Mouse (Mus musculus): ENCODE data around the gene Lmna.
A peak's percentile ranks its signal among the peaks of the same experiment; 100 is the strongest.

The Lmna gene

DNA sequence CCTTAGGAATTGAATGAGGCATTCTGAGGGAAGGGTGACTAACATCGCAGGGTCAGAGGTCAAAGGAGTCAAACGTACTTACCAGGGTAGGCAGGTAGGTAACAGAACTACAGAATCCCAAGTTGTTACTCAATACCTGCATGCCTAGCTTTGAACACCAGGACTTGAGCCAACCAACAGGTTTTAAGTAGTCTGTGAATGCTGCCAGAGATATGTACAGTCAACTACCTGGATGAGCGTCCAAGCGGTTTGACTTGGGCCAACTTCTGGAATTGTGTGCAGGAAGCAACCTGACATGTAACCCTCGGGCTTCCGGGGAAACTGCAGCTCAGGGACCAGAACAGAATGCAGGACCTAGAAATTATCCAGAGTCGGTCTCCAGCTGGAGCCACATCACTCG is 13.3 kb upstream of the Lmna start:
- DNase-seq (ENCODE audit: extremely low read depth, insufficient read length, low spot score) = no peak

DNA sequence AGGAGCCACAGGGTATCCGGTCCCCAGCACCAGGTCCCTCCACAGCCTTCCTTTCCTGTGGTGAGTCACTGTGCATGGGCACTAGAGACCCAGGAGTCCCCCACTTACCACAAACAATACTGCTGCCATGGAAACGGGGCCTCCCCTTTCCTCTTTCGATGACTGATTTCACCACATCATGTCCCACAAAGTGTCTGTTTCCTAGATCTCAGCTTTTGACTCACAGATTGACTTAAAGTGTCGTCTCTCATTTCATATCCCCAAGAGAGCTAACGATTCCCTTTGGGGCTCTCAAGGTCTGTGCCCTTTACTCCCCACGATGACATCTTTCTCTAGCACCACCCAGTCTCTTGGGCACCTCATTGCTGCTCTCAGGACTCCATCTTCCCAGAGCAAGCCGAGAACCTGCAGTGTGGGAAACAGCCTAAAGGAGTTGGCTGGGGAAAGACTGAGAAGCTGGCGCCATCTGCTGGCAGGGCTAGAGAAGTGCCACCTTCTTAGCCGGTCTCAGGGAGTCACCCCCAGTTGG is 12.1 kb upstream of the Lmna start:
- peak; percentile 67 for DNase-seq (ENCODE audit: extremely low read depth, insufficient read length, low spot score)

DNA sequence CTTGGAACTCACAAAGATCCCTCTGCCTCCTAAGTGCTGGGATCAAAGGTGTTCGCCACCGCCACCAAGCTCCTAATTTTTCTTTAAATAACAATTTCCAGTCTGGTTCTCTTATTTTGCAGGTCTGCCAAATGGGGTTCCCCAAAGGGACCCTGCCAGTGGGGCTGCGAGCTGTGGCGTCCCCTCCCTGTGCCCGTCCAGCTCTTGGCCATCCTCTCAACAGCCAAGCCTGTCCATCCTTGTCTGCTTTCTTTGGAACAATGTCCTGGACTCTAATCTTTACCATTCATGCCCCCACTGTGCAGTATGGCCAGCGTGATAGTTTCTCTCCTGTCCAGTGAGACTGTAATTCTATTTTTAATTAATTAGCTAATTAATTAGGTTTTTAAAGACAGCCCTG is 11.4 kb upstream of the Lmna start:
- no peak for DNase-seq (ENCODE audit: extremely low read depth, insufficient read length, low spot score)

DNA sequence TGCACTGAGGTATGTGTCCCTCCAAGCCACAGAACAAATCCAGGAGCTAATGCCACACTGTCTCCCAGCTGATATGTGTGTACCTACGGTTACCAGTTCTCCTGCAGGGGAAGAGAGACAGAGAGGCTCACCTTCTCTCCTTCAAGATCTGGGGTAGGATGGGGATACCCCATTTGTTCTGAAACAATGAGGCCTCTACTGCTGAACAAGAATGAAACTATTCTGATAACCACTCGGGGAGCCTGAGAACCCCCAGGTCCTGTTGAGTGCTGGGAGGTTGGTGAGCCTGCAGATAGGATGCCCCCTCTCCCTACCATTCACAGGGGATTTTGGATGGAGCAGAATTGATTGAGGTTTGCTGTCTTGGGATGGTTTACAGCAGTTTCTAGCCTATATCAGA is 10.3 kb upstream of the Lmna start:
- no peak for DNase-seq (ENCODE audit: extremely low read depth, insufficient read length, low spot score)

DNA sequence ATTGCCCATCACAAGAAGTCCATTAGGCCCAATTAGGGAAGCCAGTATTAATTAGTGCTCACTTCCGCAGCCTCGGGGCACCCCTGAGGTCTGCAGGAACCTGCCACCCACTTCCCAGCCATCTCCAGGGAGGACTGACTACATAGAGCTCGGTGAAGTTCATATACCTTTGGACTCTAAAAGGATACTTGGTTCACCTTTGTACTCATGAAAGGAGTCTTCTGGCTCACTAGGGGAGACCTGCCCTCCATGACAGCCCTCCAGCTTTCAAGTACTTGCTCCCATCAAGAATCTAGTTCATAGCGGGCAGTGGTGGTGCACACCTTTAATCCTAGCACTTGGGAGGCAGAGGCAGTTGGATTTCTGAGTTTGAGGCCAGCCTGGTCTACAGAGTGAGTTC is 8.7 kb upstream of the Lmna start:
- DNase-seq (ENCODE audit: extremely low read depth, insufficient read length, low spot score) = no peak

DNA sequence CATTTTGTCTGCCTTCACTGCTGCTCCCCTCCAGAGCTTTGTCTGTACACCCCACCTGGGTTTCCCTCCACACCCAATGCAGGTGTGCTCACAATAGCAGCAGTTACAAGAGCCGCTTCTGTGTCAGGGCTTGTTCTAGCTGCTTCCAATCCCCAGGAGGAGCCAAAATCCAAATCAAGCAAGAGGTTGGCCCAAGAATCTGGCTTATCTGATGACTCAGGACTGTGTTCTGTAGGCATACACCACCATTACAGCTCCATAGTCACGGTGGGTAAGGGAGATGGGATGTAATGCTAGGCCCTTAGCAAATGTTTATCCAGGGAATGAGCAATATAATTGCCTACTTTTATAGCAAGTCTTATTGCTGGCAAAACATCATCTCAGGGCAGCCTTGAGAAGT is 6.7 kb upstream of the Lmna start:
- no peak for DNase-seq (ENCODE audit: extremely low read depth, insufficient read length, low spot score)

DNA sequence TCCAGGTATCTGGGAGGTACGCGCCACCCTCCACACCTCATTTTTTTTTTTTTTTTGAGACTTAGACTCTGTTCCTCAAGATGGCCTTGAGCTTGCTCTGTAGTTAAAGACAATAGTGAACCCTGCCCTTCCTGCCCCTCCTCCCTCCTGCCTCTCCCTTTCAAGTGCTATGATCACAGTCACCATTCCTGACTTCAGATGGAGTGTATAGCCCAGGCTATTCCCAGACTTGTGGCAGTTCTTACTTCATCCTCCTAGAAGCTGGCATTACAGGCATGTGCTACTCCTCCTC is 5.3 kb upstream of the Lmna start:
- no peak for DNase-seq (ENCODE audit: extremely low read depth, insufficient read length, low spot score)

DNA sequence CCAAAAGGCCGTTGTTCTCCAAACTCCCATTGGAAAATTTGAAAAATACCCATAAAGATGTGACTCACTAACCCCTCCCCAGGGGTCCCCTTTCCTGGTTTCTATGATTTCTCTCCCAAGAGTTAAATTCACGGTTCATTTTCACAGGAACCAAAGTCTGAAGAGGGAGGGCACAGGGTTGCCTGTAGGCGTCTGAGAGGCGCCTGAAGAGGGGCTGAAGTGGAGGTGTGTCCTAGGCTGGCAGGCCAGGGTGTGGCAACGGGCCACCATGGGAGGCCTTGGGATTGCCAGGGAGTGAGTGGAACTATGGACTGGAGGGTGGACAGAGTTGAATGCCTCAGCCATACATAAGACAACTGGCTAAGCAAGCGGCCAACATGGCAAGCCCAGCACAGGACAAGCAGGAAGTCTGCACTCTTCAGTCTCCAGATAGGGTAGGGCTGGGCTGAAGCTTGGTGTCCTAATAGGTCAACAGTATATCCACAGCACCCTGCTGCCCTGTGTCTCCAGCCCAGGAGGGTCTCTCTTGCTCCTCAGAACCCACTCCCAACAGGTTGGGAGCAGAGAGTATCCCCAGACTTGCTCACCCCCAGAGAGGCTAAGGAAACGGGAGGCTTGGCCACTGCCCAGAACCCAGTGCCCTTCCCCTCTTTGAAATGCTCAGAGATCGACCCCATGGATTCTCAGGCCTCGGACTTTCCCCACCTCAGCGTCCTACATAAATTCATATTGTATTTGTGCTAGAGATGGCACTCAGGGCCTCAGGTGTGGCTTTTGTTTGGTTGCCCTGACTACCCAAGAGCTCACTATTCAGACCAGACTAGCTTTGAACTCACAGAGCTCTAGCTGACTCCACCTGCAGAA is 4.7 kb upstream of the Lmna start:
- peak; percentile 80 for DNase-seq (ENCODE audit: extremely low read depth, insufficient read length, low spot score)

DNA sequence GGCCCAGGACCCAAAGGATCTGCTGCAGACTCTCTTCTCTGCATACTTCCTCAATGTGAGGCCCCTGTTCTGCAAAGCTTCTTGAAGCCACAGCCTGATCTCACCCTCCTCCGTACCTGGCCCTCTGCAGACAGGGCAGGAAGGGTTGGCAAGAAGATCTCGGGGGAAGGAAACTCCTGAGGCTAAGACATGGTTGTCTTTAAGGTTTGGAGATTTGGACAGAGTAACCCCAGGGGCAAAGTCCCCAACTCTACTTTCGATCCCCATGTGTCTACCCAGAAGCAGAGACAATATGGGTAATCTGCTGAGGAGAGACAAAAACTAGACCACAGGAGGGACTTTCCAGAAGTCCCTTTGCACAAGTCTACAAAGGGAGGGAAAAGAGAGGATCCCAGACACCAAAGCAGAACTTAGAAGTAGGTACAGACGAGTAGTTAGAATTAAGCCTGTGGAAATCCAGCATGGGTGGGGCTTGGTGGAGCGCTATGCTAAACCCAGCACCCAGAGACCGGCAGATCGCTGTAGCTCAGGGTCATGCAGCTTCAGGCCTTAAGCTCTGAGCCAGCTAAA is 3.9 kb upstream of the Lmna start:
- DNase-seq (ENCODE audit: extremely low read depth, insufficient read length, low spot score) = peak; percentile 66

DNA sequence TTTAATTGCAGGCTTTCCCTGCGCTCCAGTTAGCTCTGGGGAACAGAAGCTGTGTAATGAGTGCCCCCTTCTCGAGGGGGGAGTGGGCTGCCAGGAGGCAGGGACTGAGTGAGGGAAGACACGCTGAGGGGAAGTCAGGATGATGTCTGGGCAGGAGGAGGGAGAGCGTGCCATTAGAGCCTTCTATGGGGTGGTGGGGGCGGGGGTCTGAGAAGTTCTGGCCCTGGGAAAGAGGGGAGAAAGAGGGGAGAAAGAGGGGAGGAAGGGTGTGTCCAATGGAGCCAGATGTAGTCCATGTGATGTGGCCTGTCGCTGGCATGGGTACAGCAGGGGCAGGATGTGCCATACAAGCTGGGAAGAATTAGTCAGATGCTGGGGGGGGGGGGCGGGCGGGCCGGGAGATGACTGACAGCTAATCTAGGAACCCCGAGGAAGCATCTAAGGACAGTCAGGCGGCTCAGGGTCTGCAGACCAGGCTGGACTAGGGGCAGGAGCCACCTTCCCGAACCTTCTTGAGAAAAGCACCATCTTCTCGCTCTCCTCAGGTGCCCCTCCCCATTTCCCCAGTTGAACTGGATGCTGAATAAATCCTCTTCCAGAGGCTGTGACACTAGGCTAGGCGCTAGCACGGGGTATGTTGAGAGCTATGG is 3.3 kb upstream of the Lmna start:
- peak; percentile 84 for DNase-seq (ENCODE audit: extremely low read depth, insufficient read length, low spot score)

DNA sequence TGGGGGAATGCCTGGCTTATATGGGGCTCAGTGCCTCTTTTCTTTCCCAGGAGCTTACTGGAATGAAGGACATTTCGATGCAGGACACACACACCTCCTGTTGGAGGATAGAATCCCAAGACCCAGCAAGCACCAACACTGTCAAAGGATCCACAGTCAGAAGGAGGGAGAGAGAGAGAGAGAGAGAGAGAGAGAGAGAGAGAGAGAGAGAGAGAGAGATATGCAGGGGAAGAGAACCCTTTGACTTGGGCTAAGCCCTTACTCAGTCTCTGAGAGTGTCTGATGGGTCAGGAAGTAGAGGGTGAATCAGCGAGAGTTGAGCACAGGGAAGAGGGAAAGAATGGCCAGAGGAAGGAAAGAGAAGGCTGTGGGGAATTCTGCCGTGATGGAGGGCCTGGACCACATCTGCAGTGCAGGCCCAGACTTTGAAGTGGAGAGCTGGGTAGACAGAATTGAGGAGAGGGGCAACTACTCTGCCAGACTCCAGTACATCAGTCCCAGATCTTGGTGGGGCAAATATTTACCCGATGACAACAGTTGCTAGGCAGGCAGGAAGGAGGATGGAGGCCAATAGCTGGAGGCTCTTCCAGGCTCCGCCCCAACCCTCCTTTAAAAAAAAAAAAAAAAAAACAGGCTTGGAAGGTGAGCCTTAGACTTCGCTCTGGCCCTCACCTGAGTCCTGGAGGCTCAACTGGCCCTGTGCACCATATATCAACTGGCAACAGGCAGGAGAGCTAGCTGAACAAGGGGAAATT is 2.6 kb upstream of the Lmna start:
- peak; percentile 79 for DNase-seq (ENCODE audit: extremely low read depth, insufficient read length, low spot score)

DNA sequence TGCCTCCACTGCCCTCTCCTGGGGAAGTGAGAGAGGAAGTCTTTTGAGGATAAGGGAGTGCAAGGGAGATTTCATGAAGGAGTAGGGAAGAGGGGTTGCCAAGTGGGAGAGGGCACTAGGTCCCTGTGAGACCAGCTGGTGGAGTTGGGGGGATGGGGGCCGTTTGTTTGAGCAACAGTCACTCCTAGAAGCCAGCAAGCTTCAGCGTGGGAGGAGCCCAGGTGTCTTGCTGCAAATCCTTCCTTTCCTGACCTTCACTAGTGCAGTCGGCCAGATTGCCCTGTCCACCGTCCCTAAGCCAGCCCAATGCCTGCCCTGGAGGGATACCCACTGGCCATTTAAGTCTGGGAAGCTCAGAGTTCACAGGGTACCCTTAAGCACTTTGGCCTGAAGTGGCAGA is 1.8 kb upstream of the Lmna start:
- DNase-seq (ENCODE audit: extremely low read depth, insufficient read length, low spot score) = peak; percentile 51

DNA sequence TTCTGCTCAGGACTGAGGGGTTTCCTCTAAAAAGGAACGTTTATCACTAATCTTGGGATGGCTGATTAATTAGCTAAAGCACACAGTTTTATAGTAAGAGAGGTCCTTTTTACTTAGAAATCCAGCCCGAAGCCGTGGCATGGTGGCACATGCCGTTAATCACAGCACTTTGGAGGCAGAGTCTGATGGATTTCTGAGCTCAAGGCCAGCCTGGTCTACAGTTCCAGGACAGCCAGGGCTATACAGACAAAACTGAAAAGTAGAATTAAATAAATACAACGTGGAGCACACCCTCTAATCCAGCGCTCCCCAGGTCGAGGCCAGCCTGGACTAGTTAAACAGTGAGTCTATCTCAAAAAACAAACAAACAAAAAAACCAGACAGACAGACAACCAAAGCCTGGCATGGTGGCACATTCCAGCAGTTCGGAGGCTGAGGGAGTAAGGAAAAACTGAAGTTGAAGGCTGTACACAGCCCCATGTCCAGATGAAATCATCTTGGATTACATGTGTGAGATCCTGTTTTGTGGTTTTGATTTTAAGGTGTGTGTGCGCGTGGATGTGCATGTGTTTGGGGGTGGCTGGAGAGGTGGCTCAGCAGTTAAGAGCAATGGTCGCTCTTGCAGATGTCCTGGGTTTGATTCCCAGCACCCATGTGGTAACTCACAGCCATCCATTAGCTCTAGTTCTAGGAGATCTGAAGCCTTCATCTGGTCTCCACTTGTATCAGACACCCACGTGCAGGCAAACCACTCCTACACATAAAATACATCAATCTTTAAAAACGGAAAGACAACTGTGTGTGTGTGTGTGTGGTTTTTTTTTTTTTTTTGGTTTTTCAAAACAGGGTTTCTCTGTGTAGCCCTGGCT is 899 bp upstream of the Lmna start:
- peak; percentile 41 for DNase-seq (ENCODE audit: extremely low read depth, insufficient read length, low spot score)

DNA sequence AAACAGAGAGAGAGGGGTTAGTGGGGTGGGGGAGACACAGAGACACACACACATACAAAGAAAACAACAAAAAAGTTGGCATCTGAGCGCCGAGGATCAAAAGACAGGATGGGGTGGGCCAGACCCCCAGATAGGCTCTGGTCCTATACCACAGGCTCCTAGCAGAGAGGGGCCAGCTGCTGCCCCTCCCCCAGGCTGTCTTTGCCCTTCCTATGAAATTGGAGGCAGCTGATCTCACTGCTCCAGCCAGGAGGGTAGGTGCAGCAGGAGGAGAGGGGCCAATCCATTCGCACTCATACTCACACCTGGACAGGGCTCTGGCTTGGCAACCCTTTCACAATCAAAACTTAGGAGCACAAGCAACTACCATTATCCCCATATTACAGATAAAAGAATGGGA is 506 bp downstream of the Lmna start:
- DNase-seq (ENCODE audit: extremely low read depth, insufficient read length, low spot score) = no peak

DNA sequence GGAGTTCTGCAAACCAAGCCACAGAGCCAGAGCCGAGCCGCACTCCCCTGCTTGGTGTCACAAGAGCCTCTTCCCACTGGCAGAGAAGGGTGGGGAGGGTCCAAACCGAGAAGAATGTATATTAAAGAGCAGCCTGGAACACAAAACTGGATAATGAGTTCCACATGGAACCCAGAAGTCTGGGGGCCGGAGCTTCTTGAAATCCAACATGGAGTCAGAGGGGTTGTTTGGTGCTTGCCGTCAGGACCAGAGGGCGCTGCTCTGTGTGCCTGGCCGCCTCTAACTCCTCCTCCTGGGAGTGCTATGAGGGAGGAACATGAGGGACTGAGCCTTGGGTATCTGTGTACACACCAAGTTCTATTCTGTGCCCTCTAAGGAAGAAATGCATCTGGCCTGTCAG is 4.0 kb downstream of the Lmna start:
- DNase-seq (ENCODE audit: extremely low read depth, insufficient read length, low spot score) = no peak

DNA sequence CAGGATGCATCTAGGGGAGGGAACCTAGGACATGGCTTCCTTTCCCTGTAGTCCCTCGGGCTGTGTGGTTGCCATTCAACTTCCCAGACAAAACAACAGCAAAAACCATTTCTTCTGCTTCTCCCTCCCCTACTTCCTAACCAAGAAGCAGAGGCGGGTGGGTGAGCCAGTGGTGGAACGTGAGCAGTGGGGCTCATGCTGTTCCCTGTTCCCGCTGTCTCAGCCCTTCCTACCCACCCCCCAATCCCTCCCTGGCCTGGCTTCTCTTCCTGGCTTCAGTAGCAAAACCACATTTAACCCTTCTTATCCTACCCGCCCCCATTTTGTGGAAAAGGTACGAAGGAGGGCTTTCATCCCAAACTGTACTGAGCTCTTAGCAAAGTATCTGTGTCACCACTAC is 4.7 kb downstream of the Lmna start:
- no peak for DNase-seq (ENCODE audit: extremely low read depth, insufficient read length, low spot score)

DNA sequence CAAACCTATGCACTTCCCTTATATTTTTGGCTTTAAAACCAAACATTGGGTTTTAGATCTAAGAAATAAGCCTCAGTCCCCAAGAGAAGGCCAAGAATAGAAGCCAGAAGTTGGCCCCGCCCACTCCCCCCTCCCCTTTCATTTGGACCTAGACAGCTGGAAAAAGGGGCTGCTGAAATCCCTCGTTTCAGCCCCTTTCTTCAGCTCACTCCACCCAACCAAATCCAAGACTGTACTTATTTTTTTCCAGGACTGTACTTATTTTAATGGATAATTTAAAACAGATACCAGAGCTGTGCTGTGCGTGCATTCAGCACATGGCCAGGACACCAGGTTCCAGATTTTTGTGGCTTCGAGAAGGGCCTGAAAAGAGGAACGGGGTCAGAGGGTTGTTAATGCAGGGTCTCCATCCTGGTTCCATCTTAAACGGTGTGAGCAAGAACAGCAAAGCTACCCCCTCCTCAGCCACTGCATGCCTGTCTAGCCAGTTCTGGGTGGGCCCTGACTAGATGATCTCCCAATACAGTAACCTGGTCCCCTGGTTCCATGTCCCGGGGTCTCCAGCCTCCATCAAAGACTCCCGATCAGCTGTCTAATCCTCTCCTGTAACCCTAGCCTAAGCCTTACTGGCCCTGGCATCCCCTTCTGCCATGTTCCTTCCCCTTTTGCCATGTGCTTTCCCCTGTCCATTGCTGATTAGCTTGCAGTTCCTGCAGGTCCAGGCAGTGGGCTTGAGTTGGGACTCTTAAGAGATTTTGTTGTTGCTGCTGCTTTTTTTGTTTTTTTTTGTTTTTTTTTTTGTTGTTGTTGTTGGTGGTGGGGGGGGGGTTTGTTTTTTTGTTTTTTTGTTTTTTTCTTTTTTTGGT is 5.6 kb downstream of the Lmna start:
- no peak for DNase-seq (ENCODE audit: extremely low read depth, insufficient read length, low spot score)

DNA sequence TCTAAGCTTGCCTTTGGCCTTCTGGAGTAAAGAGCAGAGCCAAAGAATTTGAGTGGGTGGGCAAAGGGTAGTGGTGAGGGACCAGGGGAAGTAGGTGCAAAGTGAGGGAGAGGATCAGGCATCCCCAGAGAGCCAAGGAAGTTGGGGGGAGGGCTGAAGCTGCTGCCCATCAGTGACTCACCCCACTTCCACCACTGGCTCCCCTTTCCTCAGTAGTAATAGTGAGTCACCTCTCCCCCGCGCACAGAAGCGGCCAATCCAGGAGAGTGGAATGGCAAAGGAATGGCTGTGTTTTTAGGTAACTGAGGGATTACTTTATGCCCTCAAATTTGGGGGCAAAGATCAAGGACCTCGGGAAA is 6.3 kb downstream of the Lmna start:
- DNase-seq (ENCODE audit: extremely low read depth, insufficient read length, low spot score) = no peak

DNA sequence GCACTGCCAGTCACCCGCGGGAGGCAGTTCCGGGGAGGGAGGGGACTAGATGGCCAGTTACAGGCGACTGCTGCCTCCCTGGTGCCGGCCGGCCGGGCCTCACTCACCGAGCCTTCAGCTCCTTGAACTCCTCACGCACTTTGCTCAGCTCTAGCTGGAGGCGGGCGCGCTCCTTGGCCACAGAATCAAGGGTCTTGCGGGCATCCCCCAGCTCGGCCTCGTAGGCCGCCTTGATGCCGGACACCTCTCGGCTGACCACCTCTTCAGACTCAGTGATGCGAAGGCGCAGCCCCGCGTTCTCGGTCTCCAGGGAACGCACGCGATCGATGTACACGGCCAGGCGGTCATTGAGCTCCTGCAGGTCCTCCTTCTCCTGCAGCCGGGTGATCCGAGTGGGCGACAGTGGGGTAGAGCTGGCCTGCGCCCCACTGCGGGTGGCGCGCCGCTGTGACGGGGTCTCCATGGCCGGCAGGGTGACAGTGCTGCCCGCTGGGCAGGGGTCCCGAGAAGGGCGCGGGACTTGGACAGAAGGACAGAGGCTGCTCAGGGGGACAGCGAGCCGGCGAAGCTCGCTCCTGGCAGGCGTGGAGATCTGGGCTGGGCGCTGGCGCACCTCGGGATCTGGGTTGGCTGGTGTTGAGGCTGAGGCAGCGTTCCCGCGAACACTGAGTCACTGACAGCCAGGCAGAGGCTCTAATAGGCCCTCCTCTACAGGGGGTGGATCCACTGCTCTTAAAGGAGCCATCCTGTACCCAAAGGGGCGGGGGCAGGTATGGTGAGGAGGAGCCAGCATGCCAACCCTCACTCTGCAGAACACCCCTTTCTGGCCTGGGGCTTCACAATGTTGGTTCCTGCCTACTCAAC is 6.9 kb downstream of the Lmna start:
- DNase-seq (ENCODE audit: extremely low read depth, insufficient read length, low spot score) = peak; percentile 94
